Mouse (Mus musculus) intestine, embryonic 16.5 days (tissue): ENCODE results near the gene Lrrn4. TPM values are rescaled to one million over a fixed set of nuclear protein-coding genes. Genes with fewer than 3 reads are reported as not detected.

Source experiments
- ATAC-seq: fragments of 200-750 bp; cut with Nextera tagmentation; 2 replicates; pipeline ENCODE4 v1.8.0; 2017; ENCODE audit warnings: moderate TSS enrichment, moderate library complexity
- H3K27ac ChIP-seq: fragments of 300-500 bp; sonication (generic); 2 replicates; pipeline ENCODE4 v1.5.1; 2014; ENCODE audit warnings: mild to moderate bottlenecking, low read length
- H3K27me3 ChIP-seq: fragments of 300-500 bp; sonication (generic); replicated peaks from 2 replicates; pipeline ENCODE4 v1.6.1; 2014; ENCODE audit warnings: low read length, control low read depth, mixed read lengths; ENCODE audit not compliant: control insufficient read depth, insufficient read depth
- H3K36me3 ChIP-seq: fragments of 300-500 bp; sonication (generic); 2 replicates; pipeline ENCODE4 v1.6.1; 2014; ENCODE audit warnings: low read length, control low read depth; ENCODE audit not compliant: control insufficient read depth, insufficient read depth
- H3K4me1 ChIP-seq: fragments of 300-500 bp; sonication (generic); 2 replicates; pipeline ENCODE4 v1.6.1; 2014; ENCODE audit warnings: low read length, control low read depth, mixed read lengths; ENCODE audit not compliant: control insufficient read depth, insufficient read depth
- H3K4me2 ChIP-seq: fragments of 300-500 bp; sonication (generic); 2 replicates; pipeline ENCODE4 v1.6.1; 2014; ENCODE audit warnings: low read depth, low read length, control low read depth
- H3K4me3 ChIP-seq: fragments of 300-500 bp; sonication (generic); 2 replicates; pipeline ENCODE4 v1.5.1; 2014; ENCODE audit warnings: mild to moderate bottlenecking, low read length
- H3K9ac ChIP-seq: fragments of 300-500 bp; sonication (generic); 2 replicates; pipeline ENCODE4 v1.6.1; 2014; ENCODE audit warnings: low read depth, low read length
- H3K9me3 ChIP-seq: fragments of 300-500 bp; sonication (generic); 2 replicates; pipeline ENCODE4 v1.6.1; 2016; ENCODE audit warnings: low read length, control low read depth; ENCODE audit not compliant: control insufficient read depth
- WGBS: fragments of 180-500 bp; shearing (Covaris S2); extraction: QIAGEN DNeasy Blood & Tissue Kit; methylation state at CpG from one replicate; pipeline ENCODE4 v1.1.7; 2014; 5-methylcytosine and 5-hydroxymethylcytosine counted together
- polyA plus RNA-seq: library from polyadenylated mRNA; unstranded; fragments of >200 nt; fragmentation: Nextera tagmentation; extraction: Ambion mirVana; gene quantifications from 2 replicates; pipeline ENCODE4 v1.2.1, GENCODE M21; 2015

The Lrrn4 gene
- polyA plus RNA-seq, 1 experiment from 2014 or later, result 7.9 TPM

GRCm38 (mm10) chr2:132904961-132905360, 24.3 kb upstream of the Lrrn4 start:
- no peak overlapping the region for H3K9ac ChIP-seq
- WGBS, result 74% methylated on average over 2 of the region's 2 CpGs
- no peak overlapping the region for H3K27ac ChIP-seq
- no peak overlapping the region for H3K4me3 ChIP-seq
- H3K36me3 ChIP-seq, result no peaks in the 10 kb centered on the region
- no peak for ATAC-seq
- no peak overlapping the region for H3K4me2 ChIP-seq
- no peaks in the 10 kb centered on the region for H3K4me1 ChIP-seq
- H3K27me3 ChIP-seq, result no peaks in the 10 kb centered on the region
- no peaks in the 10 kb centered on the region for H3K9me3 ChIP-seq

DNA sequence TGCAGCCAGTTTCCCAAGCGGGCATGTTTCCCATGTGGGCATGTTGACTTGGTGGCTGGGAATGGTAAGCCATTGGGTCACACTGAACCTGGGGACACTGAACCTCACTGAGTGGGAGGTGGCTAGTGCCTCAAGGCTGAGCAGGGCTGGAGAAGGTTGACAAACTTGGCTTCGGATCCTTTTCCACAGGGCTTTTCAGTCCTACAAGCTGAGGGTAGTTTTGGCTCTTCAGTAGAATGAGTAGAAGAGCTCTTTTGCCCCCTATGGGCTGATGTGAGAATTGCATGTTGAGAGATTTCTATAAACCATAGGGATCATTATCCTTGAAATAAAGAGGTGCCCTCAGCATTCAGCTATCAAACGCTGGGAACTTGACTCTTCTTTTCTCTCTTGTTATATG, 22.8 kb upstream of the Lrrn4 start:
- Histone ChIP-seq H3K9ac (no peak overlapping the region), H3K27me3 (no peaks in the 10 kb centered on the region), H3K4me2 (no peak overlapping the region), H3K4me3 (no peak overlapping the region), H3K9me3 (no peaks in the 10 kb centered on the region), H3K27ac (no peak overlapping the region), H3K36me3 (no peaks in the 10 kb centered on the region), H3K4me1 (no peaks in the 10 kb centered on the region)
- ATAC-seq, result 0 out of 2 replicates have a peak, but pooled peaks have one; percentile 33
- WGBS, result 40% methylated on average over 3 of the region's 3 CpGs

DNA sequence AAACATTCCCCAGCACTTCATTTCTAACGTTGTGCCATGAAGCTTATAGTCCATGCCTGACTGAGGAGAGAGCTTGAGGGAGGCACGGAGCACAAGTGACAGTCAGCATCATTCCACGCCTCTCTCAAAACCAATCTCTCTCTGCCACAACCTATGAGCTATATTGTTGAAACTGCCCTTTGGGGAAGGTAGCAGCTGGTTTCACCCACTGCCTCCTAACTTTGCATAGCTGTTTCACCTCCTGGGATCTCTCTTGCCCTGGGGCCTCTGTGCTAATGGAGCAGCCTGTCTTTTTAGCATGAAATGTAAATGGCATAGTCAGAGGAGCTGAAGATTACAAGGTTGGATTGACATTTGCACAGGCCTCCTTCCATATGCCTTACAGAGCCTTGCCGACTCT, 21.4 kb upstream of the Lrrn4 start:
- H3K4me2 ChIP-seq, result no peak overlapping the region
- H3K27me3 ChIP-seq, result no peaks in the 10 kb centered on the region
- H3K4me1 ChIP-seq, result no peaks in the 10 kb centered on the region
- H3K4me3 ChIP-seq, result no peak overlapping the region
- WGBS, result 86% methylated on average over 3 of the region's 4 CpGs
- ATAC-seq, result no peak
- H3K9me3 ChIP-seq, result no peaks in the 10 kb centered on the region
- H3K9ac ChIP-seq, result no peak overlapping the region
- H3K36me3 ChIP-seq, result no peaks in the 10 kb centered on the region
- H3K27ac ChIP-seq, result no peak overlapping the region

- Histone ChIP-seq H3K36me3 (no peaks in the 10 kb centered on the region), H3K4me2 (no peak overlapping the region), H3K27me3 (no peaks in the 10 kb centered on the region), H3K4me3 (no peak overlapping the region), H3K4me1 (no peaks in the 10 kb centered on the region), H3K9me3 (no peaks in the 10 kb centered on the region), H3K27ac (no peak overlapping the region), H3K9ac (no peak overlapping the region)
- WGBS, result 73% methylated on average over 4 of the region's 4 CpGs
- no peak for ATAC-seq
These were observed 20.9 kb upstream of the Lrrn4 start for GRCm38 (mm10) chr2:132901636-132902035.

DNA sequence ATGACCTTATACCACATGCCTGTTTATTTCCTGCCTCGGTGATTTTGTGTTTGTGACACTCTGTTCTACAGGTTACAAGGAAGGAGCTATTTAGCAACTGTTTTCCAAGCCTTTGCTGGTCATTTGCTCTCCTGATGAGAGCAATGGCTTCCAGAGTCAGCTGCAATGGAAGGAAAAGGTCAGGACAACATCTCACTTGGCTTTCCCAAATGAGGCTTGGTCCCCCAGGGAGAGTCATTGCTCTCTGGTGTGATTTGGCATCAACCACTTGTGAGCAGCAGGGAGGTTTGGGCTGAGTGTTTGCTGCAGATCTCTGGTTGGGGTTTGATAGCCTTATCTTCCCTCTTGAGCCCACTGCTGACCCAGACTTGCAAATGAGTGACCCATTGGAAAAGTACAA, 19.9 kb upstream of the Lrrn4 start:
- no peaks in the 10 kb centered on the region for H3K27me3 ChIP-seq
- H3K9me3 ChIP-seq, result no peaks in the 10 kb centered on the region
- H3K36me3 ChIP-seq, result no peaks in the 10 kb centered on the region
- ATAC-seq, result no peak
- no peak overlapping the region for H3K4me3 ChIP-seq
- no peak overlapping the region for H3K27ac ChIP-seq
- no peak overlapping the region for H3K9ac ChIP-seq
- no peaks in the 10 kb centered on the region for H3K4me1 ChIP-seq
- no peak overlapping the region for H3K4me2 ChIP-seq
- WGBS, result 89% methylated on average over 1 of the region's 1 CpGs

GRCm38 (mm10) chr2:132898211-132898610, 17.5 kb upstream of the Lrrn4 start:
- no peak overlapping the region for H3K9ac ChIP-seq
- ATAC-seq, result no peak

GRCm38 (mm10) chr2:132893826-132894225, 13.1 kb upstream of the Lrrn4 start:
- WGBS, result 71% methylated on average over 5 of the region's 5 CpGs
- no peak for ATAC-seq
- H3K4me1 ChIP-seq, result no peaks in the 10 kb centered on the region
- no peaks in the 10 kb centered on the region for H3K9me3 ChIP-seq
- H3K4me2 ChIP-seq, result no peak overlapping the region
- H3K36me3 ChIP-seq, result no peaks in the 10 kb centered on the region
- no peak overlapping the region for H3K27ac ChIP-seq
- H3K27me3 ChIP-seq, result no peaks in the 10 kb centered on the region
- H3K9ac ChIP-seq, result no peak overlapping the region
- no peak overlapping the region for H3K4me3 ChIP-seq

More at GRCm38 (mm10) chr2:132898211-132898610, 17.5 kb upstream of the Lrrn4 start:
- H3K4me3 ChIP-seq, result no peak overlapping the region
- H3K4me1 ChIP-seq, result no peaks in the 10 kb centered on the region
- WGBS, result 49% methylated on average over 1 of the region's 1 CpGs
- no peaks in the 10 kb centered on the region for H3K36me3 ChIP-seq
- no peaks in the 10 kb centered on the region for H3K9me3 ChIP-seq
- no peaks in the 10 kb centered on the region for H3K27me3 ChIP-seq
- no peak overlapping the region for H3K27ac ChIP-seq
- no peak overlapping the region for H3K4me2 ChIP-seq

DNA sequence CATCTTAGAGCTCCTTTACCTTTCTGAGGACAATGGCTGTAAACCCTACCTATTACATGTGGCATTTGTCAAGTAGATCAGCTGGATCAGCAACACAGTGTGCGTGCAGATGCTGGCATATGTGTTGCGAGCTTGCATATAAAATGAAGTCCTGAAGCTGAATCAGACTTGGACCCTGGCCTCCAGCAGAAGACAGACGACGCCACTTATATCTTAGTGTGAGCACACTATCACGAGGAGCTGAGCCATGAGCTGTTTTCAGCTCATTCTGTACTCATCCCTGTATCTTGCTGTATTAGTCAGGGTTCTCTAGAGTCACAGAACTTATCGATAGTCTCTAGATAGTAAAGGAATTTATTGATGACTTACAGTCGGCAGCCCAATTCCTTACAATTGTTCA, 4.6 kb upstream of the Lrrn4 start:
- Histone ChIP-seq H3K27ac (no peak overlapping the region), H3K9me3 (no peaks in the 10 kb centered on the region), H3K4me1 (no peaks in the 10 kb centered on the region), H3K9ac (no peak overlapping the region), H3K27me3 (peaks cover 5% of the 10 kb centered on the region), H3K4me2 (no peak overlapping the region), H3K4me3 (no peak overlapping the region), H3K36me3 (no peaks in the 10 kb centered on the region)
- no peak for ATAC-seq
- 81% methylated on average over 7 of the region's 7 CpGs for WGBS

- Histone ChIP-seq H3K4me1 (no peaks in the 10 kb centered on the region), H3K27me3 (peaks cover 7% of the 10 kb centered on the region), H3K36me3 (no peaks in the 10 kb centered on the region), H3K9ac (no peak overlapping the region), H3K27ac (no peak overlapping the region), H3K4me2 (no peak overlapping the region), H3K4me3 (no peak overlapping the region), H3K9me3 (no peaks in the 10 kb centered on the region)
- no peak for ATAC-seq
- WGBS, result 50% methylated on average over 8 of the region's 8 CpGs
These were observed 3.7 kb upstream of the Lrrn4 start for GRCm38 (mm10) chr2:132884303-132884967.
